ENCODE assay signal across 14 mouse cellular contexts in the genomic region with DNA sequence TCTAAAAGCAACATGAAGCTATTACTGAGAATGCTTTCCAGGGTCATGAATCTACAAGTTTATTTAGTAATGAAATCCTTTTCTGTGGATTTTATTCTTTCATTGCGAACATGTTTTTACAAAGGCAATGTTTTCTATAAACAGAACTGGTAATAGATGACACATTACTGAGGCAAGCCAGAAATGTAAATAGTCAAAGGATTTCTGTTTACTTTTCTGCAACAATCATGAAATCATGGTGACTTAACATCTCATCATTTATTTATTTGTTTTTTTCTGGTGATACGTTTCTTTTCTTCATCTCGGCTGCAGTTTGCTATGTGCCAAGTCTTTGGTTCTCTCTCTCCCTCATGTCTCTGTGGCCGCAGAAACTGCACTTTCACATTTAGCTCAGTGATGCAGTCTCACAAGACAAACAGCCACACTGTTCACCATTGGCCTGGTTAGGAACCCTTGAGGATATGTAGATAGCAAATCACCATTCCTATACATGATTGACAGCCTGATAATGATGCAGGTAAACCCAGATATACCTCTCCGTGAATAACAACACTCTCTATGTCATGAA.
"Had no signal": no experiment of that assay in that cellular context is flagged by ENCODE, and none has a peak within 500 bp of the region (broad histone marks: within the 10 kb centered on the region; RNA-seq: fewer than 3 reads in every experiment).

No protein-coding gene starts in this region.

- H3K9me3 ChIP-seq: limb, embryonic 15.5 days; liver, embryonic 12.5 days; midbrain, embryonic 10.5 days; midbrain, embryonic 12.5 days; midbrain, embryonic 15.5 days; neural tube, embryonic 12.5 days; stomach, embryonic 15.5 days had no signal

- H3K36me3 ChIP-seq: limb, embryonic 15.5 days; liver, embryonic 12.5 days; midbrain, embryonic 10.5 days; midbrain, embryonic 12.5 days; midbrain, embryonic 15.5 days; neural tube, embryonic 12.5 days; stomach, embryonic 15.5 days had no signal

- ATAC-seq: liver, embryonic 12.5 days had no signal

- H3K4me1 ChIP-seq: limb, embryonic 15.5 days; liver, embryonic 12.5 days; midbrain, embryonic 15.5 days; neural tube, embryonic 12.5 days; stomach, embryonic 15.5 days had no signal

- H3K4me3 ChIP-seq: limb, embryonic 15.5 days; liver, embryonic 12.5 days; midbrain, embryonic 10.5 days; midbrain, embryonic 12.5 days; midbrain, embryonic 15.5 days; neural tube, embryonic 12.5 days; stomach, embryonic 15.5 days had no signal

- DNase-seq: lung, adult 18-20 months; right cerebral cortex, postnatal 14 days; thymus, adult 2 months; thymus, postnatal 25 days; thymus, postnatal 4 days had no signal

- H3K27ac ChIP-seq: limb, embryonic 15.5 days; liver, embryonic 12.5 days; liver, embryonic 14.5 days; midbrain, embryonic 10.5 days; midbrain, embryonic 12.5 days; midbrain, embryonic 15.5 days; neural tube, embryonic 12.5 days; stomach, embryonic 15.5 days; stomach, postnatal 0 days had no signal

- H3K27me3 ChIP-seq: limb, embryonic 15.5 days; liver, embryonic 12.5 days; midbrain, embryonic 15.5 days; neural tube, embryonic 12.5 days; stomach, embryonic 15.5 days had no signal

- H3K4me2 ChIP-seq: limb, embryonic 15.5 days; liver, embryonic 12.5 days; midbrain, embryonic 12.5 days; midbrain, embryonic 15.5 days; neural tube, embryonic 12.5 days; stomach, embryonic 15.5 days had no signal

- H3K9ac ChIP-seq: limb, embryonic 15.5 days; liver, embryonic 12.5 days; liver, embryonic 14.5 days; midbrain, embryonic 12.5 days; midbrain, embryonic 15.5 days; neural tube, embryonic 12.5 days; stomach, embryonic 15.5 days had no signal
